ENCODE assay signal across 14 mouse cellular contexts in genomic region chr10:20273278-20273677, GRCm38 (mm10). TPM values are rescaled to one million over a fixed set of nuclear protein-coding genes. Genes with fewer than 3 reads are reported as not detected.
DNase-seq lines count a peak whose midpoint lies in the region; ATAC-seq and TF ChIP-seq lines count a peak whose summit lies in the region.
"Had no signal": no experiment of that assay in that cellular context is flagged by ENCODE, and none has a peak within 500 bp of the region (broad histone marks: within the 10 kb centered on the region; RNA-seq: fewer than 3 reads in every experiment).

No protein-coding gene starts in this region.

- H3K36me3 ChIP-seq in kidney, embryonic 14.5 days (ENCODE audit: control insufficient read depth, insufficient read depth, low read length), result peaks cover 3% of the 10 kb centered on the region; the same call in 1 of the 2 replicates
- H3K36me3 ChIP-seq in G1E (replicated peaks), result peaks cover 6% of the 10 kb centered on the region
- no peaks in the 10 kb centered on the region for H3K36me3 ChIP-seq in hindbrain, embryonic 15.5 days
- no peaks in the 10 kb centered on the region for H3K36me3 ChIP-seq in midbrain, embryonic 15.5 days (replicated peaks)

- no peak for TF ChIP-seq CTCF in G1E (IDR thresholded peaks at IDR 0.05; ENCODE audit: low read depth, low read length)

- no peaks in the 10 kb centered on the region for H3K4me1 ChIP-seq in kidney, embryonic 14.5 days (ENCODE audit: control insufficient read depth, insufficient read depth, low read length)
- peaks cover 29% of the 10 kb centered on the region for H3K4me1 ChIP-seq in G1E (ENCODE audit: insufficient read depth, low read depth, low read length)
- H3K4me1 ChIP-seq in hindbrain, embryonic 15.5 days (replicated peaks), result no peaks in the 10 kb centered on the region
- no peaks in the 10 kb centered on the region for H3K4me1 ChIP-seq in midbrain, embryonic 15.5 days

- no peaks in the 10 kb centered on the region for H3K9me3 ChIP-seq in kidney, embryonic 14.5 days (ENCODE audit: control insufficient read depth, low read length)
- H3K9me3 ChIP-seq in G1E (replicated peaks), result peaks cover 4% of the 10 kb centered on the region
- H3K9me3 ChIP-seq in hindbrain, embryonic 15.5 days, result no peaks in the 10 kb centered on the region
- H3K9me3 ChIP-seq in midbrain, embryonic 15.5 days, result no peaks in the 10 kb centered on the region

- no peak overlapping the region for H3K9ac ChIP-seq in kidney, embryonic 14.5 days (ENCODE audit: low read depth, low read length)
- H3K9ac ChIP-seq in hindbrain, embryonic 15.5 days, result no peak overlapping the region
- H3K9ac ChIP-seq in midbrain, embryonic 15.5 days, result no peak overlapping the region

- DNase-seq in kidney, adult 8-10 months, result no peak
- DNase-seq in G1E (ENCODE audit: low spot score), result no peak
- no peak for DNase-seq in embryo, embryonic 10 days (ENCODE audit: low spot score)
- DNase-seq in cerebellum, adult 8-10 months, result no peak
- DNase-seq: cerebellum, adult 11-12 months; embryo, embryonic 11 days; kidney, postnatal 4 days; right cerebral cortex, postnatal 14 days; thymus, adult 2 months had no signal

- peak; percentile 55; the same call in 1 of the 2 replicates for ATAC-seq in kidney, embryonic 14.5 days (ENCODE audit: low FRiP score, low TSS enrichment)
- ATAC-seq in G1E (ENCODE audit: extremely low read depth, insufficient number of reproducible peaks, low FRiP score, poor library complexity, severe bottlenecking), result no peak
- ATAC-seq in hindbrain, embryonic 15.5 days (ENCODE audit: low FRiP score, low read depth), result peak; percentile 68; the same call in 1 of the 2 replicates
- ATAC-seq in midbrain, embryonic 15.5 days (replicated peaks), result peak; percentile 76
- ATAC-seq: intestine, postnatal 0 days; lung, postnatal 0 days had no signal

- no peak overlapping the region for H3K4me3 ChIP-seq in kidney, embryonic 14.5 days (ENCODE audit: low read length)
- H3K4me3 ChIP-seq in G1E (ENCODE audit: low read depth, low read length), result peak overlapping the region; percentile 54; the same call in 1 of the 2 replicates
- no peak overlapping the region for H3K4me3 ChIP-seq in hindbrain, embryonic 15.5 days
- no peak overlapping the region for H3K4me3 ChIP-seq in midbrain, embryonic 15.5 days

- H3K27me3 ChIP-seq in kidney, embryonic 14.5 days (ENCODE audit: control insufficient read depth, insufficient read depth, low read length), result no peaks in the 10 kb centered on the region
- H3K27me3 ChIP-seq in G1E (ENCODE audit: insufficient read depth, low read length), result no peaks in the 10 kb centered on the region
- H3K27me3 ChIP-seq in hindbrain, embryonic 15.5 days, result no peaks in the 10 kb centered on the region
- H3K27me3 ChIP-seq in midbrain, embryonic 15.5 days (replicated peaks), result no peaks in the 10 kb centered on the region

- WGBS in kidney, embryonic 14.5 days, result 62% methylated on average over 15 of the region's 15 CpGs
- WGBS in hindbrain, embryonic 15.5 days, result 50% methylated on average over 15 of the region's 15 CpGs
- WGBS in midbrain, embryonic 15.5 days, result 65% methylated on average over 15 of the region's 15 CpGs

- H3K27ac ChIP-seq in kidney, embryonic 14.5 days (ENCODE audit: low read depth, low read length), result no peak overlapping the region
- H3K27ac ChIP-seq in hindbrain, embryonic 15.5 days (replicated peaks), result no peak overlapping the region
- no peak overlapping the region for H3K27ac ChIP-seq in midbrain, embryonic 15.5 days

- no peak overlapping the region for H3K4me2 ChIP-seq in kidney, embryonic 14.5 days (replicated peaks; ENCODE audit: low read depth, low read length)
- H3K4me2 ChIP-seq in hindbrain, embryonic 15.5 days, result no peak overlapping the region
- H3K4me2 ChIP-seq in midbrain, embryonic 15.5 days, result no peak overlapping the region

RNA-seq across cellular contexts. Expression of gene Bclaf1, which starts 39.0 kb away (rescaled TPM):
- polyA plus RNA-seq in kidney, embryonic 14.5 days (2014; fragmentation: Nextera tagmentation; extraction: Ambion mirVana), result 115 and 168 TPM in 2 replicates
- 230 and 248 TPM in 2 replicates for total RNA-seq in G1E (2014; fragmentation: Nextera tagmentation)
- 339 and 407 TPM in 2 replicates for total RNA-seq in G1E (2017)
- 23.4 and 27.8 TPM in 2 replicates for polyA plus RNA-seq in G1E (2012)
- polyA plus RNA-seq in hindbrain, embryonic 15.5 days (2015; fragmentation: Nextera tagmentation; extraction: Ambion mirVana), result 102 and 108 TPM in 2 replicates
- 121 and 122 TPM in 2 replicates for polyA plus RNA-seq in midbrain, embryonic 15.5 days (2015; fragmentation: Nextera tagmentation; extraction: Ambion mirVana)
